10 mouse cellular contexts compared by ENCODE assay signal in the genomic region with DNA sequence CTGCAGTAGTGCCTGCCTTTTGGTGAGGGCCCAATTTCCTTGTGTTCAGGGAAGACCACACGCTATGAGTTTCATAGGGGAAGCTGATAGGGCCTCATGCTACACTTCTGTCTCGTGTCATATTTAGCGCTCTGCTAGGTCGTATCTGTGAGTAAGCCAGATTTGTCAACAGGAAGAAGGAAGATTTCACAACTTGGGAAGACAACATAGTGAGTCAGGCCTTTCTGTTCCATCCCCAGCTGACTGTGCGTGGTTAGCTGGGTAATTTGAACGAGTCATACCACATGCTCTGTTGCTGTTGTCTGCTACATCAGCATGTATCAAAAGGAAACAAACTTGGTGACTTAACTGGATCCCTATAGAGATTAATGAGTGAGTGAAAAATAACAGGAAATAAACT.
A peak's percentile ranks its signal among the peaks of the same experiment; 100 is the strongest.
DNase-seq lines count a peak whose midpoint lies in the region; ATAC-seq lines count a peak whose summit lies in the region.
"Had no signal": no experiment of that assay in that cellular context is flagged by ENCODE, and none has a peak within 500 bp of the region (broad histone marks: within the 10 kb centered on the region; RNA-seq: fewer than 3 reads in every experiment).

No protein-coding gene starts in this region.

- no peak for DNase-seq in frontal cortex, postnatal 10 days (ENCODE audit: low spot score in 2 of 2)
- peak; percentile 58 for DNase-seq in right cerebral cortex, adult 18-20 months
- no peak for DNase-seq in right cerebral cortex, postnatal 14 days
- DNase-seq in layer of hippocampus, adult 9-11 months = peak; percentile 87
- peak; percentile 69 for DNase-seq in skeletal muscle tissue, adult 2 months (ENCODE audit: low read depth, low spot score)
- DNase-seq in thymus, adult 18-20 months = no peak
- DNase-seq in cerebellum, postnatal 14 days = no peak
- DNase-seq: embryo, embryonic 11 days; kidney, adult 11 months had no signal

- ATAC-seq in frontal cortex, adult (ENCODE audit: low TSS enrichment) = peak; percentile 69

Comparison
In these comparisons a context has a peak if more than half of its experiments do, and no peak if none do; other contexts are left out.
1. DNase-seq: peak in right cerebral cortex, adult 18-20 months (single experiment), layer of hippocampus, adult 9-11 months (single experiment) and skeletal muscle tissue, adult 2 months (single experiment); none in frontal cortex, postnatal 10 days (0 of 2), right cerebral cortex, postnatal 14 days (single experiment), thymus, adult 18-20 months (0 of 2) and cerebellum, postnatal 14 days (0 of 2).